Mouse (Mus musculus) gastrocnemius, postnatal 4 days (tissue): Measurements from ENCODE around the gene Prr5l. TPM values are rescaled to one million over a fixed set of nuclear protein-coding genes. Genes with fewer than 3 reads are reported as not detected.
"Not testable (repeated sequence)": the region's sequence is repeated elsewhere in the genome, so short reads cannot be mapped to it uniquely, and the experiment has no call there.

ENCODE experiments used
- DNase-seq, 2 experiments: peaks; one replicate each; pipeline ENCODE4 v3.0.0; 2021 to 2022; ENCODE audit warnings: low spot score in 2 of 2, mixed read lengths in 2 of 2
- total RNA-seq, 2 experiments: library from RNA; stranded (reverse); gene quantifications; 2 replicates each; pipeline ENCODE4 v1.2.3; 2021

The Prr5l gene
- total RNA-seq, 2 experiments from 2014 or later: 4.0 to 5.3 TPM

DNA sequence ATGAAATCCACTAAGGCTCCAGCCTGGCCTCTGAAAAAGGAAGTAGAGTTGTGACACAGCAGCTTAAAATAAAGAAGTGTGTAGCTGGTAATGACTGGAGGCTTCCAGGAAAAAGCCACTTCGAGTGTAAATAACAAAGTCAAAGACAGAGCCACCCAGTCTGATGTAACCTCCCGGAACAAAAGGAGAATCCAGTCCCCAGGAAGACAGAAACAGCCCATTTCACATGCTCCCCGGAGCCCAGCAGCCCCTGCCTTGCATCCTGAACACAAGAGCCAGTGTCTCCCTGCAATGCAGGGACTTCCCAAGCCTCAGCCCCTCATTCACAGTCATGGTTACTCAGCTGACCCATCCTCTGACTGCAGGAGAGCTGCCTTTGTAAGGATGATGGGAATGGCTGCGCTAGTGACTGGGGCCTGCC, 101.5 kb downstream of the Prr5l start:
- DNase-seq: no peak

DNA sequence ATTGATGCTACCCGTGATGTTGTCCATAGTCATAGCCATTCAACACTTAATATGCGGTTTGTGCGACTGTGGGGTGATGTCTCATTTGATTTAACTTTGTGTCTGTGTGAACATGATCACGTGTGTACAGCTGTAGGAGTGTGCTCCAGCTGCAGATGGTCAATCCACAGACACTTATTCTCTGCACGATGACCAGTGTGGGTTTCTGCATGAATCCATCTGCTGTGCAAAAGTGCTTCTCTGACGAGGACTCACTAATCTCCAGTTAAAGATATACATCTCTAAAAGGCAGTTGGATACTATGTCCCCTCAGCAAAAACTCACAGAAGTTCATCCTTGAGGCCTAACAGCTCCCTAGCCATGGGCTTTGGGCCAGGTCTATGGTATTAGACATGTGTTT, 104.7 kb downstream of the Prr5l start:
- DNase-seq: no peak

DNA sequence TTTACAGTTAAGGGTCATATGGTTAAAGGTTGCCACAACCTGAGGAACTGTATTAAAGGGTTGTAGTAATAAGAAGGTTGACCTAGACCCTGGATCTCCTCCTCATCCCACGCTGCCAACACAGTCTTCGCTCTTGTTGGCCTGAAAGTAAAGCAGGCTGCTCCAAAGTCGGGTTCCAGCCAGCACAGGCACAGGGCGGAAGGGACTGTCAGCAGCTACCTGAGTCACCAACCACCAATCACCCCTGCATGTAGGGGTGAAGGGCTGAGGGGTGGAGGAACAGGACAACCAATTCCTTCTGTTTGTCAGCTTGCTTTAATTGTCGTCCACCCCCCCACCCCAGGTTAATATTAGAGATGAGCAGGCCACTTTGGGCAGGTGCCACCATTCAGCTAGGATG, 119.3 kb downstream of the Prr5l start:
- DNase-seq: no peak

DNA sequence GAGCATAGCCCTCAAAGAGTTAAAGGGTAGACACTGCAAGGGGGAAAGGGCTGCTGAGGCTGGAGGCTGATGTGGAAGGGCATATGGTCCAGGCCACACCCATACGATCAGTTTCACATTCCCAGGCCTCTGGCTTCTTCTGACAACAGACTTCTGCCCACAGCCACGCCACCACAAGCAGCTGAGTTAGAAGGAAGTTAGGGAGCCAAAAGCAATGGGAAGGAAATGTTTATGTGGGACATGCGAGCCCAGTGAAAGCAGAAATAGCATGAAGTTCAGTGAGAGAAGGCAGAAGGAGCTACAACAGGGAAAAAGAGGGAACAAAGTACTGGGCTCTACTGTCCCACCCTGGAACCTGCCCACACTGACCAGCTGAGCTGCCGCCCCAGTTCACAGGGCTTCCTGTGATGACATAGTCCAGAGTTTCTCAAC, 119.9 kb downstream of the Prr5l start:
- DNase-seq: peak in 1 of 2 experiments; percentile 24

DNA sequence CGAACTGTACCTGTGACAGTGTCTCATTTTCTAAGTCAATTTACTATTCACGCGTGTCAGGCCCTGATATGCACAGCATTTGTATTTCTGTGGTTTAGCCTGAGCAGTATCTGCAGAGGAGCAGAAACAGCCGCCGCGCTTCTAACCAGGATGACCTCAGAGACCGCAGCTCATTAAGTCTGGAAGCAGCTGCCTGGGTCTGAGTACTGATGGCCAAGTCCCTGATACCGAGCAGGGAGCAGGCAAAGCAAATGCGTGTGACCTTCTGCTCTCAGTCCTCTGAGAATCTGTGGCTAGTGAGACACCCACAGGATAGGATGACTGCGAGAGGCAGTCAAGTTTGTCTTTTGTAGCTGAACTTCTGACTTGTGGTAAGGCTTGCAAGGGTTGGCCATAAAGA, 120.4 kb downstream of the Prr5l start:
- DNase-seq: peak in 1 of 2 experiments; percentile 46

DNA sequence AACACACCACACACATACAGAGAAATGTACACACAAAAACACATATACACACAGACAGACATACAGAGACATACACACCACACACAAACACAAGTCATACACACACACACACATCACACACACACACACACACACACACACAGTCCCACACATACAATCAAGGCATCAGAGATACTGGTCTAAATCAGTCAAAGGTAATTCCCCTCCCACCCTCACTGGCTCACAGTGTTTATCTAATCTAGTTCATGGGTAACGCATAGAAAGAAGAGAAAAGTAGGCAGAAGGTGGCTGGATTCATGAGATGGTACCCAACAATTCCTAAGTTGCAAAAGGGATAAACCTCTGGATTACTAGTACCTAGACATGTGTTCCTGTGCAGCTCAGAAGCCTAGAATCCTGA, 120.9 kb downstream of the Prr5l start:
- no peak for DNase-seq

GRCm38 (mm10) chr2:101759523-101760277, 123.1 kb downstream of the Prr5l start:
- no peak for DNase-seq

DNA sequence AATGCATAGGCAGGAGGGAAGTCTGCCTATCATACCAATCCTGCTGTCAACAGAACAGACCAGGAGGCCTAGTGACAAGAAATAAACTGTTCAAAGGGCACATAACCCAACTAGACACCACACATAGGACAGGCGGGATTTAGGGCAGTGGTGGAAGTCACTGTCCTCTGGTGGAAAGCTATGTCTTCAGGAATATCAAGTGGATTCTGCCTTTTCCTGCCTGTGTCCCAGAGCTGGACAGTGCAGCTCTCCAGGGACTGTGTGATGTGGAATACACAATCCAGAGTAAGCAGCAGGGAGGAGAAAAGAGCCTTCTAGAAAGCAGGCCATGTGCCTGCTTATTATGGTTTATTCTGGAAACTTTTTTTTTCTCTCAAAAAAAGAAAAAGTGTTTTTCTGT, 125.0 kb downstream of the Prr5l start:
- no peak for DNase-seq

GRCm38 (mm10) chr2:101756069-101756753, 126.6 kb downstream of the Prr5l start:
- no peak for DNase-seq

- DNase-seq: no peak
Observed at GRCm38 (mm10) chr2:101754939-101755555, 127.8 kb downstream of the Prr5l start.

DNA sequence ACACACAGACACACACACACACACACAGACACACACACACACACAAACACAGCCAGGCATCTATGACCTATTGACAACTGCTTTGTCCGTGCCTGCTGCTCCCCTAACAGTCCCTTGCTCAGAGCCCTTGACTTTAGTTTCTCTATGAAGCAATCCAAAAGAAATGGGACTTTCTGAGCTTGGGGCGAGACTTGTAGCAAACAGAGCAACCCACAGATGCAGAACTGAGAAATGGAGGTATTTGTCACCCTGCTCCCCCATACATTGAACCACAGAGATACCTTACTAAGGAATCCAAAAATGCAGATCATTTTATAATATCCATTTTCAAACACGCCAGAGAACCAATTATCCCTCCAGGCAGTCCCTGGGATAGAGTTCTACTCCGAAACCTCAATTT, 128.4 kb downstream of the Prr5l start:
- no peak for DNase-seq

DNA sequence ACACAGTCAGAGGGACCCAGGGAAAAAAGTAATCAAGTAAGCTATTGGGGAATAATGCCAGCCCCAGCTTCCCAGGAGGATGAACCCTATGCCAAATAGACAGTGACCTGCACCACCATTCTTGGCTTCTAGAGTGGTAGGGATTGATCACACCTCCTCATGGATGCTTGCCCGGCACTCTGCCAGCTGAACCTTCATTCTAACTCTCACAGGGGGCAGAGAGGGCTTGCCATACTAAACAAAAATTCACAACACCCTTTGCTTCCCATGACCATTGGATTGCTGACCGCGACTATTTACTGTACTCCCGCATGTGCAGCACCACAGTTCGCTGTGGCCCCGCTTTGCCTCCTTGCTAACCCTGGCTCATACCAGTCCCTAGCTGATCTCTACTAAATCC, 129.8 kb downstream of the Prr5l start:
- no peak for DNase-seq

DNA sequence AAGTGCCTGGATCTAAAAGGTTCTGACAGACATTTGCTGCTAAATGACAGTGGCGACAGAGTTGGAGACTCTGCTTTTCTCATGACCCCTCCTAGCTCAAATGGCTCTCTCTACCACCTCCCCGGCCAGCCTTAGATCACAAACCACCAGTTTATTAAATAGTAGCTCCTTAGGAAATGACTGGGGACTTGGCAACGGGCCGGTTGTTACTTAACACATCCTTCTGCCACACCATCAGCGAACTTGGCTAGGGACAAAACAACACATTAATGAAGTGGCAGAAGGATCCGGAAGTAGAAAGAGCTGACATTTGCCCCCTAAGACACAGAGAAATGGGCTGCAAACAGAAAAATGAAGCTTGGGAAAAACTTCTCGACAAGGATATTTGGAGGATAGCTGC, 130.4 kb downstream of the Prr5l start:
- no peak for DNase-seq

DNA sequence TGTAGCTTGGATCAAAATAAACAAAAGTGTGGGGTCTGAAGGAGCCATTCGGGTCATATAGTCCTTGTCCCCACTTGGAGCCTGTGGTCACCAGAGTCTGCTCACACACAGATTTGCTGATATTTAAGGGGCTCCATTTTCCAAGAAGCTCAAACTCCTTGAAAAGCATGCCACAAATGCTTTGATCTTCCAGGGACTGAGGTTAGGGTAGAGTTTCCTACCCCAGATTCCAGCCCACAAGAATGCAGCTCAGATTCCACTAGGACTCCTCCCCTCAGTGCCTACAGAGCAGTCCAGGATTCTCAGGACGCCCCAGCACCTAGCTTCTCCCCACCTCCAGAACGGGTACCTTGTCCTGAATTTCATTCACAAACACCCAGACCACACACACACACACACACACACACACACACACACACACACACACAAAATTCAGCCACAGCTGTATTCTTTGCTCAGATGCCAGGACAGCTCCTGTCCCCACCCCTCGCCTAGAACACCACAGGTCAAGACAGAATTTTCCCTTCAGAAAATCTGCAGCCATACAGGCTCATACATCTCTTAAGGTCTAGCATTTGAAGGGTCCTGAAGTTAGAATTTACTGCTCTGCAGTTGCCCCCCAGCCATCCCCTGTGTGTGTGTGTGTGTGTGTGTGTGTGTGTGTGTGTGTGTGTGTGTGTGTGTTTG, 131.4 kb downstream of the Prr5l start:
- no peak for DNase-seq

DNA sequence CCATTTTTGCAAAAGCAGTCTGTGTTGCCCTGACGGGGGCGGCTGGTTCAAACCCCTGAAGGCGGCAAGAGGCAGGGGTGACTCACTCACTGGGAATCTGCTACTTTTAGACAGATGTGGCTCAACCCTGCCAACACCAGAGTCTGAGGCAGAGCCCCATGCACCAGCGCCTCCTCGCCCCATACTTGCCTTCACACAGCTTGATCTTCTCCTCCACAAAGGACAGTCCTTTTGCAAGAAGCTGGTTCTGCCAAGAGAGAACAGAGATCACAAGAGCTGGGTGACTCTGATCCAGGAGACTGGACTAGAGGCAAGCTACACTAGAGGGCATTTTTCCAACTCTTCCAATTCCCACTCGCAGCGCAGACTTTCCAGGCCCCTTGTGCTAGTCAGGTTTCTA, 136.3 kb downstream of the Prr5l start:
- no peak for DNase-seq

- DNase-seq: not testable (repeated sequence)
Observed at GRCm38 (mm10) chr2:101745656-101746055, 137.2 kb downstream of the Prr5l start.

- no peak for DNase-seq
Observed at GRCm38 (mm10) chr2:101742072-101742860, 140.6 kb downstream of the Prr5l start.

DNA sequence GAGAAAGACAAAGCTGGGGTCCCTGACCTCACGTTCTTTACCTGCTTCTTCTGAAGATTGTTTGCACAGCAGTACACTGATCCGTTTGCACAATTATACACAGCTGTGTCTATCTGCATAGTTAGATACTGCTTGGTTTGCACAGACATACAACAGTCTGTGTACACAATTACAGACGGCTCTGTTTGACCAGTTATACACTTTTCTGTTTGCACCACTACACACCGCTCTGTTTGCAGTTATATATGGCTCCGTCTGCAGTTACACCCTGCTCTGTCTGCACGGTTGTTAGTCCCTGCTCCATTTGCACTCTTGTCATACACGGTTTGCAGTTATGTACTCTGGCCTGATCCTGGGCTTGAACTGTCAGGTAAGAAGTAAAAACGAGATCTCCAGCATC, 141.2 kb downstream of the Prr5l start:
- no peak for DNase-seq

- DNase-seq: no peak
Observed at GRCm38 (mm10) chr2:101739914-101740313, 142.9 kb downstream of the Prr5l start.

- DNase-seq: no peak
Observed at GRCm38 (mm10) chr2:101733564-101733963, 149.3 kb downstream of the Prr5l start.

- DNase-seq: no peak
Observed at GRCm38 (mm10) chr2:101732777-101733210, 150.0 kb downstream of the Prr5l start.
